Mouse (Mus musculus) layer of hippocampus, postnatal 25 days (tissue): Measurements from ENCODE around the gene Kcnk16. TPM values are rescaled to one million over a fixed set of nuclear protein-coding genes. Genes with fewer than 3 reads are reported as not detected.
"Not testable (repeated sequence)": the region's sequence is repeated elsewhere in the genome, so short reads cannot be mapped to it uniquely, and the experiment has no call there.

Source experiments
- DNase-seq, 2 experiments: peaks; one replicate each; pipeline ENCODE4 v3.0.0; 2022; ENCODE audit warnings: mixed read lengths in 2 of 2, low spot score in 1 of 2; ENCODE audit errors: extremely low spot score in 1 of 2
- total RNA-seq, 2 experiments: library from RNA; stranded (reverse); gene quantifications; 2 replicates each; pipeline ENCODE4 v1.2.3; 2021

The Kcnk16 gene
- not detected for total RNA-seq

- no peak for DNase-seq
Observed at GRCm38 (mm10) chr14:20269082-20269809, at the start of gene Kcnk16. Gene Kcnk16 (minus strand): TSS chr14:20269199.

DNA sequence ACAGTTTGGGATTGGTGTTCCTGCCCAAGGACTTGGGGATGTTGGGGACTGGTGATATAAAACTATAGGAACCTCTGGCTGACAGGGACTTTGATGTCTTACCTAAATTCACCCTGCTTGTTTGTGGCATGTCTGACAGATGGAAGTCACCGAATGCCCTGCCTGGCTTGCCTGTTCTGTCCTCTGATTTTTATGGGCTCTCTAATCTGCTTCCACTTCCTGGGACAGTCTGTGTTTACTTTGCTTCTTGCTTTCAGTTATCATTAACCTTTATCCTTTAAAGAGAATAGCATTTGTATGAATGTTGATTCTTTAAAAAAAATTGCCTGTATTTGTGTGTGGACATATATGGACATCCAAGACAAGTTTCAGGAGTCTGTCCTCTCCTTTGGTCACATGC, 46.1 kb upstream of the Kcnk16 start:
- DNase-seq: no peak

GRCm38 (mm10) chr14:20305085-20305484, 36.1 kb upstream of the Kcnk16 start:
- not testable (repeated sequence) for DNase-seq

DNA sequence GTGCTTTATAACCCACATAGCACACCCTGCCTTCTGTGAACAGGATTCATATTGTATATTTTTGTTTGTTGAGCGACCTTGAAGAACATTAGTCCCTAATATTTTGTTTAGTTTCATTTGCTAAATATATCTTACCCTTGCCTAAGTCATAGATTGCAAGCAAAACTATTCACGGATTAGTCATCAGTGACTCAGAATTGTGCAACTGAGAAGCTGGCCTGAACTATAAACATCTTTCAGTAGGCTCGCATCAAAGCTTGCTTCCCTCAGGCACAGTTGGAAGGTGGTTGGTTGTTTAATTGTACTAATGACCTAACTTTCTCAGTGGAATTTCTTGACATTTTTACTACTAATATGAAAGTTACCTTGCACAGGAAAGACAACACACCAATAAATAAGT, 29.1 kb upstream of the Kcnk16 start:
- DNase-seq: no peak

- DNase-seq: no peak
Observed at GRCm38 (mm10) chr14:20297616-20298015, 28.6 kb upstream of the Kcnk16 start.

- no peak for DNase-seq
Observed at GRCm38 (mm10) chr14:20294947-20295346, 25.9 kb upstream of the Kcnk16 start.

DNA sequence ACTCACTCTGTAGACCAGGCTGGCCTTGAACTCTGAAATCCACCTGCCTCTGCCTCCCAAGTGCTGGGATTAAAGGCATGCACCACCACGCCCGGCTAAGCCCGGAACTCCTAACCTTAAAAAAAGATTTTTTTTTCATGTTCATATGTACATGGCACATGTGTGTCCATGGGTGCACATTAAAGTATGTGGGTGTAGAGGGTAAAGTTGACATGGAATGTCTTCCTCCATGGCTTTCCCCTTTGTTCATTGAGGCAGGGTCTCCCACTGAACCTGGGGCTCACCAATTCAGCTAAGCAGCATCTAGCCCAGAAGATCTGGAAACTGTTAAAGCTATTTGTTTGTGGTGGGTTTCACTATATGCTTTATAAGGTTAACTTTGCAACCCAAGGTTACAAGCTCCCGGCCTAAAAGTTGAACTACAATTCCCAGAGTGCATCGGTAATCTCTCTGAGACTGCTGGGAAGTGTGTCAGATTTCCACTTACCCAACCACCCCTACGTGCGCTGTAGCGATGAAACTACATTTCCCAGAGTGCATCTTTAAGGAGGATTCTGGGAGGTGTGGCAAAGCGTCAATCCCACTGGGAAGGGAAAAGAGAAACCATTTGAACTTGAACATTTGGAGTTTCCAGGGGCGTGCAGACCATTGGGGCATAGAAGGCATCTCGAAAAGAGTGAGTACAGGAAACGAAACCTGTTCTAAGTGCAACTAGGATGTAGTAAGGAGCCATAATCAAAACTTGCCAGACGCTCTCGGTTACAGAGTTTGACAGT, 25.3 kb upstream of the Kcnk16 start, which contains the start of gene Nudt13:
Gene Nudt13, plus strand, starts transcription at position 581 of the 776 bp plus-strand sequence.
- peak; percentile 51 to 58 for DNase-seq

DNA sequence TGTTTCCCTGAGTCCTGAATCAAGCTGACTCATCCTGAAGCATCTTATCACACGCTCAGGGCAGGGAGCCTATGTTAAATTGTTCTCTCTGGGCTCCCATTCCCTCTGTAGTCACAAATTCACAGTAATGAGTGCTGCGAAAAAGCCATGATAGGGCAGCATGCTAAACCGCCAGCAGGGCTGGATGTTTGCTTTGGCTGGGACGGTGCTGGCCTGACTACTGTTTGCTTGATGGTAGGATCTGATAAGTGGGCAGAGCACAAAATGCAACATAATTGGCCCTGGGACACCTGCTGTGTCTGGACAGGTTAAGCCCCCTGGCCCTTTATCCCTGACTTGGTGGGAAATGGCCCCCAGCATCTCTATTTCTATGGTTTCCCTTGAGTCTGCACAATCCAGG, 22.4 kb upstream of the Kcnk16 start:
- DNase-seq: no peak

GRCm38 (mm10) chr14:20268421-20268820, 578 bp downstream of the Kcnk16 start:
- DNase-seq: peak in 1 of 2 experiments; percentile 47

DNA sequence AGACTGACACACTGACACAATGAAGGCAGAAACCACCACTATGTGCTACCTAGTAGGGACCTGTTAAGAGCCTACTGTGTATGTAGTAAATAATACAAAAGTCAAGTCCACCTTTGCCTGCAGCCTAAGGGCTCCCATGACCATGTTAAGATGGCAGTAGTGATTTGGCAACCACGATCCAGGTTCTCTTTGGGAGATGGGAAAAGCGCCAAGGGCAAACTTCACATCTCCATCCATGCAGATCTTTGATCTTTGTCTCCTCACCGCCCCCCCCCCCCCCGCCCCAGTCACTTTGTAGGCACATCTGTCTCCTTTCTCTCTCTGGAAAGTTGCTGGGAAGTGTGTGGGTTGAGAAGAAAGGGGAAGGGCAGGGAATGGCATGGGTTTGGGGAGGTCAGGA, 6.7 kb downstream of the Kcnk16 start:
- DNase-seq: no peak

DNA sequence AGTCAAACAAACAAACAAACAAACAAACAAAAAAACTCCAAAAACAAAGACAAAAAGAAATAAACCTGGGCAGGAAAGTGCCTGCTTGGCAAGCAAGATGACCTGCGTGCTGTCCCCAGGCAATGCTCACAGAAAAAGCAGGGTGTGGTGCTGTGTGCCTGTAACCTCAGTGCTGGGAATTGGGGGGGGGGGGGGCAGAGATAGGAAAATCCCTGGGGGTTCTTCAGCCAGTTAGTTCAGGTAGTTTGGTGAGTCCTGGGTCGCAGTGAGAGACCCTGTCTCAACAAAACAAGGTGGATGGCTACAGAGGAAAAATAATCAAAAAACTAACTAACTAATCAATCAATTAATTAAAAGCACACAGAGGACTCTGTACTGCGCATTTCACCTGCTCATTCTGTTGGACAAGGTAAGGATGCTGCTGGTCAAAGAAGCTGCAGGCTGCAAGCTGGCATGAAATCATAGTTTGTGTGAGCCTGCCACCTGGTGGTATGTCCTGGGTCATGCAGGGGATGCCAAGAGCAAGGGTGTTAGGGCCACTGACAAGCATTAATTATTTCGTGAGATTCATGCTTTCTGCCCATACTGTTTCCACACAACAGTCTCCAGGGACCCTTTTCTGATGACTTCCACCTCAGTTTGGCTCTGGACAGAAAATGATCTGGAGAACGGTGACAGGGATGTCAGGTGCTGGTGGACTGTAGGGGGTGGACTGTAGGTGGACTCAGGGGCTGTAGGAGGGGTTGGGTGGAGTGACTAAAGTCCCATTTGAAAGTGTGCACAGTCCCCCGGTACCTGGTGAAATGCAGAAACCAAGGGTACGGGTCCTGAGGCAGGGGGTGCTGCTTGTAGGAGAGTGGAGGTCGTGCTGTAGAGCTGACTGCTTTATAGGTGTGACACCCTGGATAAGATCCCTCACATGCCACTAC, 10.6 kb downstream of the Kcnk16 start:
- peak; percentile 77 to 94 for DNase-seq

DNA sequence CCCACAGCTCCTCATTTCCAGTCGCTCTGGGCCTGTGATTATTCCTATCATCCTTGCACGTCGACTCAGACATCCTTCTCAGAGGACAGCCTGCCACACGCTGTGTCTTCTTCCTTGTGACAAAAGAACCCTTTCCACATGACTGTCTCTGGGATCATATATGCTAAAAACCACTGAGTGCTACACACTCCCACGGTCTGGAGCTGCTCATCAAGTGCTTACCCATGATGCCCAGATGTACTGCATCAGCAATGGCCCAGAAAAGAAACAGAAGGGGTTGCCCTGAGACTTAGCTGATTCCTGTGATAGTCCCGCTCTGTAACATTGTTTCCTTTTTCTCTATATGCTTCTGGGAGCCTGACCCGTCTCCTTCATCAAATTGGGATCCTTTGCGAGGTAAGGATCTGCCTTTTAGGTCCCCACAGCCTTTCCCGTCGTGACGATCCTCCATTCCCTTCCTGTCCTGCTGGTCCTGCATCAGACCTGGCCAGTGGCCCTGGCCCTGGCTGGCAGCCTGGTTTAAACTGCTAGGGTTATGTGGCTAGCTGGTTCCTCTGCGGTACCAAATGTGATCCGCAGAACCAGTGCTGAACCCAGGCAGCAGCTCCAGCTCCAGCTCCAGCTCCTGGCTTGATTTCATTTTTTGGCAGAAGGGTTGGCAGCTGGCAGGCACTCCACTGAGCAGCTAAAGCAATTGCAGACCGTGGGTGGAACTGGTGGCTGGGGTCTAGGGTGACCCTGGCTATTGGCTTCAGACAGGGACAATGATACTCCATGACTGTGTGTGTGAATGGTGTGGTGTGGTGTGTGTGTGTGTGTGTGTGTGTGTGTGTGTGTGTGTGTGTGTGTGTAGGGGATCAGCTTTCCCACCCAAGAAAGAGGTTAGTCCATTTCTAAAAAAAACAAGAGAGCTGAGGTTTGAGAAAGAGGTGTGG, 18.5 kb downstream of the Kcnk16 start:
- peak; percentile 27 to 30 for DNase-seq

DNA sequence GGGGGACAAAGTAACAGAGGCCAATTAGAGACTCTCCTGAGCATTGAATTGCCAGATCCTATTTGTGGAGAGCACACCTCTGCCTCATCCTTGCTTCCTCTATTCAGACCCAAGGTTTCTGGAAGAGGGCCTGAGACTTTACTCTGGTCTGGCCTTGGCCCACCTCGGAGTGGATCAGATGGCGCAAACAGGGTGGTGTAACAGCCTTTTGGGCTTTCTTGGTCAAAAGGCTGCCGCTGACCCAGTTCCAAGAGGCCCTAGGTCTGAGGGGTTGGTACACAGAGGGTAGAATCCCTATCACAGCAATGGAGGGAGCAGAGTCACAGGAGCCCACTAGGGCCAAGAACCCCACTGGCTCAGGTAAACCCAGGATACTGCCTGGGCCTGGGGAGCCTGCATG, 21.0 kb downstream of the Kcnk16 start:
- DNase-seq: no peak

- DNase-seq: no peak
Observed at GRCm38 (mm10) chr14:20246811-20247266, 22.2 kb downstream of the Kcnk16 start.

GRCm38 (mm10) chr14:20245861-20246260, 23.1 kb downstream of the Kcnk16 start:
- no peak for DNase-seq

- DNase-seq: no peak
Observed at GRCm38 (mm10) chr14:20245318-20245717, 23.7 kb downstream of the Kcnk16 start.

- no peak for DNase-seq
Observed at GRCm38 (mm10) chr14:20243158-20243557, 25.8 kb downstream of the Kcnk16 start.

DNA sequence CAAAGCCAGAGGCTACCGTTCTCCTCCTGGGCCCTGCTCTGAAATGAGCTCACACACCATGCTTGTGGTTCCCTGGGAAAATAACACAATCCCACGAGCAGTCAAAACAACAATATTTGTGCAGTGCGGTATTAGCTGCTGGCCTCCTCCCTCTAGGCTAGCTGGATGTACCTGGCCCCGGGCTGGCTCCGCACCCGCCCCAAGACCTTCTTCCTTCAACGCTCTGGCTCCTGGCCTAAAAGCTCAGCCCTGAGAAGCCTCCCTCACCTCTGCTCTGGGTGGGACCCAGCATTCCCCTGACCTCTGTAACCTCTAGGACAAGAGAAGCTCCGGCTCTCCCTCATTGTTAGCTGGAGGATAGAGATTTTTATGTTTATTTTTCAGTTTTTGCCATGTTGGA, 26.5 kb downstream of the Kcnk16 start:
- no peak for DNase-seq

- no peak for DNase-seq
Observed at GRCm38 (mm10) chr14:20234403-20234802, 34.6 kb downstream of the Kcnk16 start.
